Mouse (Mus musculus) liver, embryonic 13.5 days (tissue): ENCODE data around the gene Sox4. TPM values are rescaled to one million over a fixed set of nuclear protein-coding genes. Genes with fewer than 3 reads are reported as not detected.

ENCODE experiments used
- ATAC-seq: fragments of 200-750 bp; cut with Nextera tagmentation; 2 replicates; pipeline ENCODE4 v1.8.0; 2017; ENCODE audit warnings: low read depth, mild to moderate bottlenecking, moderate number of reproducible peaks, moderate library complexity
- DNase-seq: peaks from one replicate; pipeline ENCODE4 v3.0.0; 2022
- H3K27ac ChIP-seq: fragments of 300-500 bp; sonication (generic); 2 replicates; pipeline ENCODE4 v1.5.1; 2015; ENCODE audit warnings: moderate library complexity, mild to moderate bottlenecking, inconsistent platforms
- H3K27me3 ChIP-seq: fragments of 300-500 bp; sonication (generic); 2 replicates; pipeline ENCODE4 v1.6.1; 2015; ENCODE audit warnings: mild to moderate bottlenecking, inconsistent platforms
- H3K36me3 ChIP-seq: fragments of 300-500 bp; sonication (generic); 2 replicates; pipeline ENCODE4 v1.6.1; 2015; ENCODE audit warnings: mild to moderate bottlenecking, inconsistent platforms
- H3K4me1 ChIP-seq: fragments of 300-500 bp; sonication (generic); replicated peaks from 2 replicates; pipeline ENCODE4 v1.6.1; 2015; ENCODE audit warnings: inconsistent platforms
- H3K4me2 ChIP-seq: fragments of 300-500 bp; sonication (generic); 2 replicates; pipeline ENCODE4 v1.6.1; 2015; ENCODE audit warnings: inconsistent platforms, mild to moderate bottlenecking, moderate library complexity
- H3K4me3 ChIP-seq: fragments of 300-500 bp; sonication (generic); replicated peaks from 2 replicates; pipeline ENCODE4 v1.5.1; 2015; ENCODE audit warnings: mild to moderate bottlenecking, inconsistent platforms
- H3K9ac ChIP-seq: fragments of 300-500 bp; sonication (generic); 2 replicates; pipeline ENCODE4 v1.6.1; 2015; ENCODE audit warnings: mild to moderate bottlenecking, inconsistent platforms
- H3K9me3 ChIP-seq: fragments of 300-500 bp; sonication (generic); replicated peaks from 2 replicates; pipeline ENCODE4 v1.6.1; 2016; ENCODE audit warnings: inconsistent platforms
- WGBS: fragments of 180-500 bp; shearing (Covaris S2); methylation state at CpG from one replicate; pipeline ENCODE4 v1.1.7; 2015; ENCODE audit not compliant: insufficient replicate concordance; 5-methylcytosine and 5-hydroxymethylcytosine counted together
- polyA plus RNA-seq: library from polyadenylated mRNA; unstranded; fragments of >200 nt; fragmentation: Nextera tagmentation; extraction: Ambion mirVana; gene quantifications from 2 replicates; pipeline ENCODE4 v1.2.1, GENCODE M21; 2015

The Sox4 gene
- polyA plus RNA-seq, 1 experiment from 2014 or later, result 2.7 TPM

GRCm38 (mm10) chr13:28957765-28958164 lies 4.3 kb upstream of the Sox4 start:
- H3K4me1 ChIP-seq, result peaks cover 41% of the 10 kb centered on the region
- ATAC-seq, result peak; percentile 82

GRCm38 (mm10) chr13:28952576-28953571 lies 639 bp downstream of the Sox4 start:
- peak overlapping the region; percentile 80 for H3K4me2 ChIP-seq
- peaks cover 48% of the 10 kb centered on the region for H3K4me1 ChIP-seq
- peak overlapping the region; percentile 69 for H3K9ac ChIP-seq
- peaks cover 55% of the 10 kb centered on the region for H3K27me3 ChIP-seq
- H3K9me3 ChIP-seq, result no peaks in the 10 kb centered on the region
- ATAC-seq (peak; percentile 33; the same call in 1 of the 2 replicates), DNase-seq (no peak)
- under 1% methylated on average over 92 of the region's 98 CpGs for WGBS
- H3K4me3 ChIP-seq, result peak overlapping the region; percentile 66
- H3K27ac ChIP-seq, result peak overlapping the region; percentile 80
- H3K36me3 ChIP-seq, result no peaks in the 10 kb centered on the region

More at GRCm38 (mm10) chr13:28957765-28958164, 4.3 kb upstream of the Sox4 start:
- peaks cover 37% of the 10 kb centered on the region for H3K27me3 ChIP-seq
- H3K4me2 ChIP-seq, result peak overlapping the region; percentile 89
- 2% methylated on average over 16 of the region's 16 CpGs for WGBS
- no peaks in the 10 kb centered on the region for H3K9me3 ChIP-seq
- peak; percentile 82 for DNase-seq
- H3K9ac ChIP-seq, result peak overlapping the region; percentile 70
- no peaks in the 10 kb centered on the region for H3K36me3 ChIP-seq
- peak overlapping the region; percentile 63 for H3K27ac ChIP-seq
- H3K4me3 ChIP-seq, result peak overlapping the region; percentile 63

- no peaks in the 10 kb centered on the region for H3K36me3 ChIP-seq
- peak overlapping the region; percentile 66 for H3K4me3 ChIP-seq
- H3K4me2 ChIP-seq, result peak overlapping the region; percentile 80
- peak overlapping the region; percentile 80 for H3K27ac ChIP-seq
- no peak for DNase-seq
- peaks cover 55% of the 10 kb centered on the region for H3K27me3 ChIP-seq
- peaks cover 38% of the 10 kb centered on the region for H3K4me1 ChIP-seq
- under 1% methylated on average over 87 of the region's 92 CpGs for WGBS
- no peak for ATAC-seq
- H3K9me3 ChIP-seq, result no peaks in the 10 kb centered on the region
- H3K9ac ChIP-seq, result peak overlapping the region; percentile 69
Measured at GRCm38 (mm10) chr13:28951691-28952575, 1.6 kb downstream of the Sox4 start.

- Histone ChIP-seq H3K4me1 (peaks cover 37% of the 10 kb centered on the region), H3K9me3 (no peaks in the 10 kb centered on the region), H3K4me2 (peak overlapping the region; percentile 80), H3K9ac (peak overlapping the region; percentile 49; the same call in 1 of the 2 replicates), H3K36me3 (no peaks in the 10 kb centered on the region), H3K27me3 (peaks cover 55% of the 10 kb centered on the region), H3K4me3 (peak overlapping the region; percentile 66), H3K27ac (no peak overlapping the region; the same call in 1 of the 2 replicates)
- DNase-seq (no peak), ATAC-seq (no peak)
- 1% methylated on average over 32 of the region's 32 CpGs for WGBS
Measured at GRCm38 (mm10) chr13:28950623-28951491, 2.7 kb downstream of the Sox4 start.

GRCm38 (mm10) chr13:28950266-28950622 lies 3.3 kb downstream of the Sox4 start:
- H3K4me3 ChIP-seq, result peak overlapping the region; percentile 66
- no peak overlapping the region for H3K27ac ChIP-seq
- DNase-seq (no peak), ATAC-seq (no peak)
- H3K36me3 ChIP-seq, result no peaks in the 10 kb centered on the region
- H3K9me3 ChIP-seq, result no peaks in the 10 kb centered on the region
- H3K4me1 ChIP-seq, result peaks cover 37% of the 10 kb centered on the region
- 2% methylated on average over 9 of the region's 9 CpGs for WGBS
- H3K9ac ChIP-seq, result 0 out of 2 replicates have a peak overlapping the region, but pooled peaks have one; percentile 49
- H3K4me2 ChIP-seq, result peak overlapping the region; percentile 80
- H3K27me3 ChIP-seq, result peaks cover 55% of the 10 kb centered on the region

- no peak overlapping the region for H3K27ac ChIP-seq
- H3K9me3 ChIP-seq, result no peaks in the 10 kb centered on the region
- ATAC-seq (no peak), DNase-seq (no peak)
- no peak overlapping the region for H3K9ac ChIP-seq
- H3K4me2 ChIP-seq, result peak overlapping the region; percentile 40; the same call in 1 of the 2 replicates
- peaks cover 37% of the 10 kb centered on the region for H3K4me1 ChIP-seq
- 29% methylated on average over 11 of the region's 11 CpGs for WGBS
- H3K27me3 ChIP-seq, result peaks cover 50% of the 10 kb centered on the region
- H3K4me3 ChIP-seq, result peak overlapping the region; percentile 29; the same call in 1 of the 2 replicates
- no peaks in the 10 kb centered on the region for H3K36me3 ChIP-seq
Measured at GRCm38 (mm10) chr13:28949279-28949915, 4.1 kb downstream of the Sox4 start.

GRCm38 (mm10) chr13:28948541-28948940 lies 5.0 kb downstream of the Sox4 start:
- WGBS, result 33% methylated on average over 10 of the region's 10 CpGs
- DNase-seq, result no peak

GRCm38 (mm10) chr13:28947740-28948441 lies 5.6 kb downstream of the Sox4 start:
- peaks cover 28% of the 10 kb centered on the region for H3K4me1 ChIP-seq
- no peak overlapping the region for H3K27ac ChIP-seq
- H3K27me3 ChIP-seq, result peaks cover 35% of the 10 kb centered on the region
- no peak overlapping the region for H3K9ac ChIP-seq
- DNase-seq (no peak), ATAC-seq (no peak)
- H3K36me3 ChIP-seq, result no peaks in the 10 kb centered on the region
- no peak overlapping the region for H3K4me2 ChIP-seq
- no peak overlapping the region for H3K4me3 ChIP-seq
- H3K9me3 ChIP-seq, result no peaks in the 10 kb centered on the region
- 55% methylated on average over 7 of the region's 7 CpGs for WGBS

More at GRCm38 (mm10) chr13:28948541-28948940, 5.0 kb downstream of the Sox4 start:
- Histone ChIP-seq H3K9ac (no peak overlapping the region), H3K4me1 (peaks cover 31% of the 10 kb centered on the region), H3K4me3 (no peak overlapping the region), H3K36me3 (no peaks in the 10 kb centered on the region), H3K9me3 (no peaks in the 10 kb centered on the region), H3K27ac (no peak overlapping the region), H3K4me2 (no peak overlapping the region), H3K27me3 (peaks cover 41% of the 10 kb centered on the region)
- no peak for ATAC-seq

- 46% methylated on average over 8 of the region's 8 CpGs for WGBS
- H3K9ac ChIP-seq, result no peak overlapping the region
- no peak for ATAC-seq
Measured at GRCm38 (mm10) chr13:28946565-28947135, 6.9 kb downstream of the Sox4 start.

More at GRCm38 (mm10) chr13:28946565-28947135, 6.9 kb downstream of the Sox4 start:
- H3K4me3 ChIP-seq, result no peak overlapping the region
- H3K36me3 ChIP-seq, result no peaks in the 10 kb centered on the region
- no peak overlapping the region for H3K4me2 ChIP-seq
- H3K9me3 ChIP-seq, result no peaks in the 10 kb centered on the region
- no peak for DNase-seq
- peaks cover 22% of the 10 kb centered on the region for H3K27me3 ChIP-seq
- H3K4me1 ChIP-seq, result peaks cover 16% of the 10 kb centered on the region
- H3K27ac ChIP-seq, result no peak overlapping the region
